Mouse (Mus musculus) stomach, postnatal 0 days (tissue): Measurements from ENCODE around the gene Hist1h2br. TPM values are rescaled to one million over a fixed set of nuclear protein-coding genes. Genes with fewer than 3 reads are reported as not detected.
"Not testable (repeated sequence)": the region's sequence is repeated elsewhere in the genome, so short reads cannot be mapped to it uniquely, and the experiment has no call there.

Experiments used
- ATAC-seq: fragments of 200-750 bp; cut with Nextera tagmentation; 2 replicates; pipeline ENCODE4 v1.8.0; 2017; ENCODE audit not compliant: low FRiP score, low TSS enrichment
- DNase-seq: peaks from one replicate; pipeline ENCODE4 v3.0.0-alpha.2; 2016; ENCODE audit warnings: low spot score
- H3K27ac ChIP-seq: fragments of 300-500 bp; sonication (generic); replicated peaks from 2 replicates; pipeline ENCODE4 v1.5.1; 2014; ENCODE audit warnings: mild to moderate bottlenecking, control low read depth
- H3K27me3 ChIP-seq: fragments of 300-500 bp; sonication (generic); 2 replicates; pipeline ENCODE4 v1.6.1; 2014; ENCODE audit warnings: low read length; ENCODE audit not compliant: control insufficient read depth, insufficient read depth
- H3K36me3 ChIP-seq: fragments of 300-500 bp; sonication (generic); 2 replicates; pipeline ENCODE4 v1.6.1; 2014; ENCODE audit warnings: low read length, mixed read lengths; ENCODE audit not compliant: control insufficient read depth, insufficient read depth
- H3K4me1 ChIP-seq: fragments of 300-500 bp; sonication (generic); replicated peaks from 2 replicates; pipeline ENCODE4 v1.6.1; 2014; ENCODE audit warnings: antibody characterized with exemption; ENCODE audit not compliant: control insufficient read depth, insufficient read depth
- H3K4me2 ChIP-seq: fragments of 300-500 bp; sonication (generic); replicated peaks from 2 replicates; pipeline ENCODE4 v1.6.1; 2014; ENCODE audit warnings: low read depth, mild to moderate bottlenecking, control low read depth, moderate library complexity
- H3K4me3 ChIP-seq: fragments of 300-500 bp; sonication (generic); 2 replicates; pipeline ENCODE4 v1.5.1; 2014; ENCODE audit warnings: low read depth, low read length, control low read depth
- H3K9ac ChIP-seq: fragments of 300-500 bp; sonication (generic); 2 replicates; pipeline ENCODE4 v1.6.1; 2014; ENCODE audit warnings: mild to moderate bottlenecking, low read length, control low read depth, mixed read lengths
- H3K9me3 ChIP-seq: fragments of 300-500 bp; sonication (generic); 2 replicates; pipeline ENCODE4 v1.6.1; 2016; ENCODE audit warnings: low read length; ENCODE audit not compliant: control insufficient read depth
- CTCF ChIP-seq: IDR thresholded peaks from 2 replicates; pipeline ENCODE4 v1.5.1; 2016; ENCODE audit warnings: antibody characterized with exemption, low read depth, mild to moderate bottlenecking, moderate library complexity
- EP300 ChIP-seq: optimal IDR thresholded peaks from 2 replicates; pipeline ENCODE3; 2016; ENCODE audit warnings: antibody characterized with exemption
- WGBS: fragments of 180-500 bp; shearing (Covaris S2); extraction: QIAGEN DNeasy Blood & Tissue Kit; methylation state at CpG from one replicate; pipeline ENCODE4 v1.1.7; 2014; 5-methylcytosine and 5-hydroxymethylcytosine counted together
- polyA plus RNA-seq: library from polyadenylated mRNA; unstranded; fragments of >200 nt; fragmentation: Nextera tagmentation; extraction: Ambion mirVana; gene quantifications from 2 replicates; pipeline ENCODE4 v1.2.1, GENCODE M21; 2015

The Hist1h2br gene
- 8.1 and 10.0 TPM in 2 replicates for polyA plus RNA-seq

DNA sequence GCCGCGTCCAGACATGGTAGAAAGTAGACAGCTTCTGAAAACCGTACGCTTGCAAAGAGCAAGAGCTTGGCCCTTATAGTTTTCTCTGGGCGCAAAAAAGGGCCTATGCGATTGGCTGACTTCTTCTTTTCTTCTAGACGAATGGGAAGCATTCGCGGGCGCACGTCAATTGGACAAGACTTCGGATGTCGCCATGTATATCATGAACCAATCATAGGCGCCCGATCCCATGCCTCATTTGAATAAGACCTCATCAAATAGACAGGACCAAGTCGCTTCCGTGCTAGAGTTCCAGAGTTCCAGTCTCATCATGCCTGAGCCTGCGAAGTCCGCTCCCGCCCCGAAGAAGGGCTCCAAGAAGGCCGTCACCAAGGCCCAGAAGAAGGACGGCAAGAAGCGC lies at the start of gene Hist1h2br, which contains the start of gene Hist1h2ap:
Gene Hist1h2br (plus strand): TSS at position 283 of the 400 bp plus-strand sequence.
Gene Hist1h2ap (minus strand): TSS at position 47 of the 400 bp plus-strand sequence.
- not testable (repeated sequence) for H3K9ac ChIP-seq, H3K36me3 ChIP-seq, H3K9me3 ChIP-seq, H3K4me1 ChIP-seq, H3K4me3 ChIP-seq, H3K27me3 ChIP-seq, DNase-seq, H3K4me2 ChIP-seq, H3K27ac ChIP-seq
- no CpG with 5 or more reads among the region's 24 CpGs for WGBS
- peak; percentile 95 for ATAC-seq

DNA sequence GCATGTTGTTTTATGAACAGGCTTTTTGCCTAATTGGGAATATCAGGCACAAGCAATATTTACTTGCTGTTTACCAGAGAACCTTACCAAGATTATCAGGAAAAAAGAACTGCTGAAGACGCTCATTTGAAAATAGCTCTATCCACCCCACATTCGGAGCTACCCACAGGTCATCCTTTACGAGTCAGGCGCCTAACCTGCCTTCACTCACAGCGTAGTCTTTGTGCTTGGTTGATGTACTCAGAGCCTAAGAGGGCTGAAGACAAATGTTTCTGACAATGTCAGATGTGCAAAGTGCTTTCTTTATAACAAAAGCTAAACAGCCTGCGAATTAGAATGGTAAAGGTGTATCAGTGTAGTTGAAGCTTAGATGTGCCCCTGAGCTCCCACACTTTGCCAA lies 49.2 kb upstream of the Hist1h2br start:
- DNase-seq (no peak), ATAC-seq (no peak)
- H3K36me3 ChIP-seq: no peaks in the 10 kb centered on the region
- no peak overlapping the region for H3K9ac ChIP-seq
- no peaks in the 10 kb centered on the region for H3K27me3 ChIP-seq
- no peaks in the 10 kb centered on the region for H3K9me3 ChIP-seq
- WGBS: 31% methylated on average over 6 of the region's 6 CpGs
- H3K27ac ChIP-seq: no peak overlapping the region; the same call in 1 of the 2 replicates
- H3K4me3 ChIP-seq: no peak overlapping the region
- TF ChIP-seq EP300 (no peak), CTCF (no peak)
- H3K4me1 ChIP-seq: no peaks in the 10 kb centered on the region
- no peak overlapping the region for H3K4me2 ChIP-seq

DNA sequence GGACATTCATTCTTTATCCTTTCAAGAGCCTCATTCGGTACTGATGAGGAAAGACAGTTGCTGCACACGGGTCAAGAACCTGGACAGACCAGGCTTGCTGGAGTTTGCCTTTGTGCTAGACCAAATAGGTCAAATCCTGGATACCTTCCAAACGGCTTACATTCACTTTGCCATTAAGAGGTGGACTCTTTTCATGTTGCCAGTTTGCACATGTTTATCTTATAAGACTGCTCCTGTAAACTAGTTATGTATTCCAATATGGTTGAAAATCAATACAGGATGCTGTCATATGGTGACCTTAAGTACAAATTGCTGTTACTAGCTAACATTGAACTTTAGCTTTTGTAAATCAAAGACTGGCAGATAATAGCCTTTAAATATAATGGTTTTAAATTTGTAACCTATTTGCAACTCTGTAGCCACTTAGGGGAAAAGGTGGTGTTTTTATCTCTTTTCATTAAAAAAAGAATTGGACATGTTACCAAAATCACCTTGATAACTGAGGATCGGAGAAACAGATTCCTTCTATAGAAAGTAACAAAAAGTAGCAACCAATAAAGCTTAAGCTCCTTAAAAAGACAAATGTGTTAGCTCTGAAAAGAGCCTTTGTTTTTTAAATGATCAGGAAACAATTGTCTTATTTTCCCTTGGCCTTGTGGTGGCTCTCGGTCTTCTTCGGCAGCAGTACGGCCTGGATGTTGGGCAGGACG lies 47.2 kb upstream of the Hist1h2br start:
- Histone ChIP-seq H3K4me1 (no peaks in the 10 kb centered on the region), H3K36me3 (no peaks in the 10 kb centered on the region), H3K9ac (peak overlapping the region; percentile 38; the same call in 1 of the 2 replicates), H3K27me3 (no peaks in the 10 kb centered on the region), H3K27ac (peak overlapping the region; percentile 70), H3K4me2 (peak overlapping the region; percentile 49), H3K9me3 (no peaks in the 10 kb centered on the region), H3K4me3 (peak overlapping the region; percentile 28)
- TF ChIP-seq CTCF (no peak), EP300 (no peak)
- ATAC-seq (no peak), DNase-seq (no peak)
- 5% methylated on average over 8 of the region's 8 CpGs for WGBS

DNA sequence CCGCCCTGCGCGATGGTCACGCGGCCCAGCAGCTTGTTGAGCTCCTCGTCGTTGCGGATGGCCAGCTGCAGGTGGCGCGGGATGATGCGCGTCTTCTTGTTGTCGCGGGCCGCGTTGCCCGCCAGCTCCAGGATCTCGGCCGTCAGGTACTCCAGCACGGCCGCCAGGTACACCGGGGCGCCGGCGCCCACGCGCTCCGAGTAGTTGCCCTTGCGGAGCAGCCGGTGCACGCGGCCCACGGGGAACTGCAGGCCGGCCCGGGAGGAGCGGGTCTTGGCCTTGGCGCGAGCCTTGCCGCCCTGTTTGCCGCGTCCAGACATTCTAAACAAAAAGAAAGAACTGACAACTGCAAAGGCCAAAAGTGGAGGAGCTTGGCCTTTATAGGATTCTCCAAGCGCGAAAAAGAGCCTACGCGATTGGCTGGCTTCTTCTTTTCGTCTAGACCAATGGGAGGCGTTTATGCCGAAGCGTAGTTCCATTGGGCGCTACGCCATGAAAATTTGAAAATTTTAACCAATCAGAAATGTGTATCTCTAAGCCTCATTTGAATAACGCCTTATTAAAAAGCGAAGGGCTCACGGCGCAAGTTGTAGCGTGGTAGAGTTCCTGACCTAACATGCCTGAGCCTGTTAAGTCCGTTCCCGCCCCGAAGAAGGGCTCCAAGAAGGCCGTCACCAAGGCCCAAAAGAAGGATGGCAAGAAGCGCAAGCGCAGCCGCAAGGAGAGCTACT lies 46.5 kb upstream of the Hist1h2br start, which contains the start of the genes Hist1h2an and Hist1h2bp:
Gene Hist1h2an (minus strand): TSS at position 320 of the 731 bp plus-strand sequence.
Gene Hist1h2bp (plus strand): TSS at position 563 of the 731 bp plus-strand sequence.
- peak within 1 kb of the TSS; percentile 28 for H3K4me3 ChIP-seq
- H3K36me3 ChIP-seq, H3K4me1 ChIP-seq, H3K9me3 ChIP-seq, H3K27me3 ChIP-seq: not testable (repeated sequence)
- peak; percentile 85 for DNase-seq
- peak within 1 kb of the TSS; percentile 50 for H3K4me2 ChIP-seq
- peak within 1 kb of the TSS; percentile 38; the same call in 1 of the 2 replicates for H3K9ac ChIP-seq
- under 1% methylated on average over 35 of the region's 63 CpGs for WGBS
- peak within 1 kb of the TSS; percentile 79 for H3K27ac ChIP-seq
- peak; percentile 93 for ATAC-seq
- TF ChIP-seq EP300: peak; percentile 40

DNA sequence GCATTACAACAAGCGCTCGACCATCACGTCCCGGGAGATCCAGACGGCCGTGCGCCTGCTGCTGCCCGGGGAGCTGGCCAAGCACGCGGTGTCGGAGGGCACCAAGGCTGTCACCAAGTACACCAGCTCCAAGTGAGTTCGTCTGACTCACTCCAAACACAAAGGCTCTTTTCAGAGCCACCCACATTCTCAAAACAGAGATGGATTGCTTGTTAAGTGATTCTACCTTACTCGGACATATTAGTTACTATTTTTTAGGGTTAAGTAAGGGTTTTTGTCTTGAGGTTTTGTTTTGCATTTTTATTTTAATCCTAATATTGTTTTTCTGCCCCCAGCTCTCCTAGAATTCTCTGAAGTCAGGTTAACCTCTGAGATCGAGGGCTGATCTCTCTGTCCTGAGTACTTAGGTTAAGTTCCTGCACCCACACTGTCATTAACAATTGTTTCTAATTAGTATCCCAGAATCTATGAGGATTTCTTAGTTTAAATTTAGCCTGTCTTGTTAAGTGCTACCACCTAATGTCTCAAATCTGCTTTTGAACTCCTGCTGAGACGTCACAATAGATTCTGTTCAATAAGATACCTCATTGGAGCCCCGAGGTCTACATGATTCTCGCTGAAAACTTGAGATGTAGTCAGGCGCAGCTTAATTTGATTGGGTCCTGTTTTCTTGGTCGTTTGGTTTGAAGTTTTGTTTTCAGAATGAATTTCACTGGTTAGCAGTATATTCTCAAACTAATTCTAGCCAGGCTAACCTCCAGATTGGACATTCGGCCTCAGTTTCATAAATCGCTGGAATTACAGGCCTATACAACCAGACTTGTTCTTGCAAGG lies 45.6 kb upstream of the Hist1h2br start:
- Histone ChIP-seq H3K4me3 (no peak overlapping the region), H3K27ac (peak overlapping the region; percentile 53; the same call in 1 of the 2 replicates), H3K9me3 (no peaks in the 10 kb centered on the region), H3K4me2 (peak overlapping the region; percentile 35), H3K36me3 (no peaks in the 10 kb centered on the region), H3K4me1 (no peaks in the 10 kb centered on the region), H3K9ac (no peak overlapping the region), H3K27me3 (no peaks in the 10 kb centered on the region)
- WGBS: 32% methylated on average over 13 of the region's 21 CpGs
- DNase-seq: no peak
- peak; percentile 50 for ATAC-seq
- TF ChIP-seq EP300: no peak
- TF ChIP-seq CTCF: no peak
